Mouse (Mus musculus) erythroblast, embryonic 14.5 days (primary cell): ENCODE results near the gene E2f1.

Source experiments
- GATA1 ChIP-seq: IDR thresholded peaks from 2 replicates; pipeline ENCODE4 v1.6.1; 2012; ENCODE audit warnings: low read length, inconsistent platforms, mixed read lengths
- TAL1 ChIP-seq: IDR thresholded peaks from 3 replicates; pipeline ENCODE4 v1.6.1; 2012; ENCODE audit warnings: low read length, inconsistent platforms, mixed read lengths

- TF ChIP-seq TAL1: no peak
- TF ChIP-seq GATA1: no peak
These were observed 44.4 kb downstream of the E2f1 start for GRCm38 (mm10) chr2:154525285-154525684.
